Mouse (Mus musculus) megakaryocyte, embryonic 14.5 days (primary cell): ENCODE measurements around the gene Tollip. TPM values are rescaled to one million over a fixed set of nuclear protein-coding genes. Genes with fewer than 3 reads are reported as not detected.

Experiments
- H3K27me3 ChIP-seq: replicated peaks from 2 replicates; pipeline ENCODE3; 2012; ENCODE audit warnings: inconsistent platforms
- H3K36me3 ChIP-seq: replicated peaks from 2 replicates; pipeline ENCODE3; 2012; ENCODE audit warnings: low read length, inconsistent platforms, mixed read lengths
- H3K4me1 ChIP-seq: 2 replicates; pipeline ENCODE4 v1.6.1; 2012; ENCODE audit warnings: inconsistent platforms
- H3K4me3 ChIP-seq: replicated peaks from 2 replicates; pipeline ENCODE3; 2012; ENCODE audit warnings: moderate library complexity, mild to moderate bottlenecking, inconsistent platforms
- H3K9me3 ChIP-seq: 2 replicates; pipeline ENCODE4 v1.6.1; 2012; ENCODE audit warnings: inconsistent platforms
- FLI1 ChIP-seq: IDR thresholded peaks from 2 replicates; pipeline ENCODE4 v1.6.1; 2012; ENCODE audit warnings: low read length, inconsistent platforms, mixed read lengths
- GATA1 ChIP-seq: IDR thresholded peaks from 3 replicates; pipeline ENCODE4 v1.6.1; 2012; ENCODE audit warnings: mixed read lengths, low read length, inconsistent platforms, borderline replicate concordance
- polyA plus RNA-seq: library from polyadenylated mRNA; stranded (reverse); fragments of >175 nt; gene quantifications from 2 replicates; pipeline ENCODE4 v1.2.3, GENCODE M21; 2012; ENCODE audit warnings: low replicate concordance; ENCODE audit not compliant: insufficient read depth

Gene Tollip
- polyA plus RNA-seq = 31.0 and 40.1 TPM in 2 replicates

DNA sequence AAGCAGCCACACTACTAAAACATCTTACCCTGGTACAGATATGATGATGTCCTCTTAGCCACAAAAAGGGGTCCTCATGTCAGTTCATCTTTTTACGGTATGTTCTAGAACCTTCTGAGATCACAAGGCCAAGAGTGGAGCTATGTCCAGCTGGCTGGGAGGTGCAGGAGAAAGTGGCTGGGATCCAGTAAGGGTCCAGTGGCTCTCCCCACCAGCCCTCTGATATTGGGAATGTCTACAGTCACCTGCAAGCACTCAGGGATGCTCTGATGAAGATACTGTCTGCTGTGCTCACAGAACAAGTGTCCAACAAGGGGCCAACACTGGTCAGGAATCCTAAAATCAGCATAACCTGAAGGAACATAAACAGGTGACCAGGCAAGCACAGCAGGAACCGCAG lies at the start of gene Tollip:
TSS of gene Tollip (minus strand) at position 101 of the 400 bp plus-strand sequence.
- Histone ChIP-seq H3K27me3 (peaks cover 52% of the 10 kb centered on the region), H3K4me3 (no peak within 1 kb of the TSS), H3K36me3 (no peaks in the 10 kb centered on the region), H3K4me1 (peaks cover 26% of the 10 kb centered on the region), H3K9me3 (0 out of 2 replicates have a peak, but pooled peaks cover 6% of the 10 kb centered on the region)
- no peak for TF ChIP-seq GATA1
- TF ChIP-seq FLI1 = no peak

DNA sequence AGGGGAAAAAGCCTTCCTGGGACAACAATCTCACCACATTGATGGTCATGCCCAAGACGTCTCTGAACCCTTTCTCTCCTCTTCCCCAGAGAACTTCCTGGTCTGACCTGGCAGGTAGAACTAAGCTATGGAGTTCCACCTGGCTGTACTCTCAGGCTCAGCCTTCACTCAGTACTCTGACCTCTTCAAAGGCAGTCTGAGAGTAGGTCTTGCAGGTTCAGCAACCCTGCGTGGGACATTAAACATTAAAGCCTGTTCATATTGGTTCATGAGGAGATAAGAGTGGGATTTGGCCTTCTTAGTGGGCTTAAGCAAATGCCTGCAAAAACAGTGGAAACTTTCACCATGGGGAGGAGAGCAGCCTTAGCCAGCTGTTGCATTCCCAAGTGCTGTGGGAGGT lies 48.0 kb upstream of the Tollip start:
- no peaks in the 10 kb centered on the region for H3K36me3 ChIP-seq
- no peaks in the 10 kb centered on the region for H3K9me3 ChIP-seq
- H3K4me3 ChIP-seq = no peak overlapping the region
- TF ChIP-seq GATA1 (no peak), FLI1 (no peak)
- H3K27me3 ChIP-seq = peaks cover 90% of the 10 kb centered on the region
- H3K4me1 ChIP-seq = no peaks in the 10 kb centered on the region

DNA sequence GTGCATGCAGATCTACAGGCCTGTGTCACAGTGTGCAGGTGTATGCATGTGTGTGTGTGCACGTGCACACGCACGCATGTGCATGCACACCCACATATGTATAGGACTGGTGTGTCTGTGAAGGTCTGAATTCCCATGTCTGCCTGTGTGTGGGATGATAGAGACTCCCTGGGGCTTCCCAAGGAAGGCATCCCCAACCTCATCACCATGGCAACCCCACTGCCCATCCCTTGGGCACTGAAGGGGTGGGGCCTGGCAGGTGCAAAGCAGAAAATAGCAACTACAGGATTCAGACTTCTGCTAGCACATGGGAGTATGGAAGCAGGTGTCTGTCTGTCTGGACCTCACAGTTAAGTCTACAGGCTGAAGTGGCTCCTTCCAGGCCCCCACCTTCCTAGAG lies 44.2 kb upstream of the Tollip start:
- TF ChIP-seq FLI1 (no peak), GATA1 (no peak)
- Histone ChIP-seq H3K9me3 (no peaks in the 10 kb centered on the region), H3K4me3 (no peak overlapping the region), H3K27me3 (peaks cover 92% of the 10 kb centered on the region), H3K4me1 (no peaks in the 10 kb centered on the region), H3K36me3 (no peaks in the 10 kb centered on the region)

- Histone ChIP-seq H3K36me3 (no peaks in the 10 kb centered on the region), H3K9me3 (no peaks in the 10 kb centered on the region), H3K27me3 (peaks cover 92% of the 10 kb centered on the region), H3K4me3 (no peak overlapping the region), H3K4me1 (no peaks in the 10 kb centered on the region)
- TF ChIP-seq GATA1 (no peak), FLI1 (no peak)
Measured at GRCm38 (mm10) chr7:141961491-141961890, 43.2 kb upstream of the Tollip start.

GRCm38 (mm10) chr7:141960926-141961325 lies 42.6 kb upstream of the Tollip start:
- TF ChIP-seq FLI1 = no peak
- TF ChIP-seq GATA1 = no peak
- no peaks in the 10 kb centered on the region for H3K9me3 ChIP-seq

GRCm38 (mm10) chr7:141959133-141959532 lies 40.8 kb upstream of the Tollip start:
- H3K9me3 ChIP-seq = no peaks in the 10 kb centered on the region
- peaks cover 92% of the 10 kb centered on the region for H3K27me3 ChIP-seq

More at GRCm38 (mm10) chr7:141960926-141961325, 42.6 kb upstream of the Tollip start:
- Histone ChIP-seq H3K4me1 (no peaks in the 10 kb centered on the region), H3K36me3 (no peaks in the 10 kb centered on the region), H3K27me3 (peaks cover 92% of the 10 kb centered on the region), H3K4me3 (no peak overlapping the region)

DNA sequence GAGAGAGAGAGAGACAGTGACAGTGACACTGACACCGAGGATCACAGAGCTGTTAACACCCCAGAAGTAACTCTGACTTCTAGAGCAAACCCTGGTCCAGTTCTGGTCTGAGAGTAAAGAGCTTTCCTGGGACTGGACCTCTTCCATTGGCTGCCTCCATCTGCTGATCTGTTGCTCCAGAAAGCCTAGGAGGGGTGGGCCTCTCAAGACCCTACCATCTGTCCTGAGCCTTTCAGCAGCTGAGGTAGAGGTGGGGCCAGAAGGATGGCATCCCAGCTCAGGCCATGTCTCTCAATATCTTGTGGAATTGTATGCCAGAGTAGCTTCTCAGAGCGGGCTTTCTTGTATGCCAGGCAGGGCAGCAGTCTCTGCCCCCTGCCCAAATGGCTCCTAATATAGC lies 39.9 kb upstream of the Tollip start:
- H3K27me3 ChIP-seq = peaks cover 94% of the 10 kb centered on the region
- no peak overlapping the region for H3K4me3 ChIP-seq
- H3K9me3 ChIP-seq = peaks cover 2% of the 10 kb centered on the region; the same call in 1 of the 2 replicates
- H3K4me1 ChIP-seq = no peaks in the 10 kb centered on the region
- no peak for TF ChIP-seq GATA1
- TF ChIP-seq FLI1 = no peak
- H3K36me3 ChIP-seq = no peaks in the 10 kb centered on the region

More at GRCm38 (mm10) chr7:141959133-141959532, 40.8 kb upstream of the Tollip start:
- no peak overlapping the region for H3K4me3 ChIP-seq
- no peaks in the 10 kb centered on the region for H3K36me3 ChIP-seq
- TF ChIP-seq GATA1 = no peak
- TF ChIP-seq FLI1 = no peak
- H3K4me1 ChIP-seq = no peaks in the 10 kb centered on the region

- TF ChIP-seq FLI1 (no peak), GATA1 (no peak)
- Histone ChIP-seq H3K4me3 (no peak overlapping the region), H3K9me3 (peaks cover 8% of the 10 kb centered on the region), H3K36me3 (no peaks in the 10 kb centered on the region), H3K4me1 (no peaks in the 10 kb centered on the region), H3K27me3 (peaks cover 96% of the 10 kb centered on the region)
Measured at GRCm38 (mm10) chr7:141957524-141958051, 39.3 kb upstream of the Tollip start.

DNA sequence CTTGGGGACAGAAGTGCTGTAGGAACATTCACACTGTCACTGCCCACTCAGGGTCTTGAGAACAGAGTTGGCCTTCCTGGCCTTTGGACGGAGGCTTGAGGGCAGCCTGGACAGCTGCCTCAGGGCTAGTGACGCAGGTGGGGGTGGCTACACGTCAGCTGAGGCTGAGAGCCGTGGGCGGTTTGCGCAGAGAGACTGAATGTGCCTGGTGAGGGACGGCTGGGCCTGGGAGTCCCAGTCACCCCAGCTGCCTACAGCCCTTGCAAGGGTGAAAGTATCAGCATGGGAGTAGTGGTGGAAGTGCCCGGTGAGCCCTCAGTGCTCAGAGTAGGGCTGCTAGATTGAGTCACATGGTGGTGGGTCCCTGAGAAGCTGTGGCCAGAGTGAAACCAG lies 37.9 kb upstream of the Tollip start:
- TF ChIP-seq GATA1 = no peak
- no peak for TF ChIP-seq FLI1
- Histone ChIP-seq H3K9me3 (peaks cover 20% of the 10 kb centered on the region), H3K27me3 (peaks cover 96% of the 10 kb centered on the region)

GRCm38 (mm10) chr7:141955565-141956173 lies 37.4 kb upstream of the Tollip start:
- Histone ChIP-seq H3K4me1 (no peaks in the 10 kb centered on the region; the same call in 1 of the 2 replicates), H3K9me3 (peaks cover 20% of the 10 kb centered on the region), H3K4me3 (no peak overlapping the region), H3K27me3 (peaks cover 96% of the 10 kb centered on the region), H3K36me3 (no peaks in the 10 kb centered on the region)
- no peak for TF ChIP-seq FLI1
- TF ChIP-seq GATA1 = no peak

More for the DNA sequence above, 37.9 kb upstream of the Tollip start:
- H3K4me3 ChIP-seq = no peak overlapping the region
- no peaks in the 10 kb centered on the region for H3K36me3 ChIP-seq
- no peaks in the 10 kb centered on the region for H3K4me1 ChIP-seq
